Mouse (Mus musculus): ENCODE measurements around the gene Gltpd2.
A peak's percentile ranks its signal among the peaks of the same experiment; 100 is the strongest.
"Not testable (repeated sequence)": the region's sequence is repeated elsewhere in the genome, so short reads cannot be mapped to it uniquely, and the experiment has no call there.

The Gltpd2 gene

GRCm38 (mm10) chr11:70516352-70516751 lies 2.6 kb upstream of the Gltpd2 start:
- DNase-seq (ENCODE audit: low spot score in 2 of 2) = no peak

GRCm38 (mm10) chr11:70518436-70518835 lies 560 bp upstream of the Gltpd2 start:
- DNase-seq (ENCODE audit: low spot score in 2 of 2) = no peak

- no peak for DNase-seq (ENCODE audit: low spot score in 2 of 2)
Measured at GRCm38 (mm10) chr11:70520178-70520769, 1.3 kb downstream of the Gltpd2 start.

- DNase-seq (ENCODE audit: low spot score in 2 of 2) = not testable (repeated sequence)
Measured at GRCm38 (mm10) chr11:70523306-70523989, 4.5 kb downstream of the Gltpd2 start.

- no peak for DNase-seq (ENCODE audit: low spot score in 2 of 2)
Measured at GRCm38 (mm10) chr11:70524782-70525181, 5.8 kb downstream of the Gltpd2 start.

- DNase-seq (ENCODE audit: low spot score in 2 of 2) = peak; percentile 89 to 95
Measured at GRCm38 (mm10) chr11:70525184-70525678, 6.2 kb downstream of the Gltpd2 start, which contains the start of gene Psmb6. TSS of gene Psmb6 (plus strand) at chr11:70525367.

GRCm38 (mm10) chr11:70525726-70526125 lies 6.7 kb downstream of the Gltpd2 start:
- no peak for DNase-seq (ENCODE audit: low spot score in 2 of 2)

GRCm38 (mm10) chr11:70526211-70526610 lies 7.2 kb downstream of the Gltpd2 start:
- DNase-seq (ENCODE audit: low spot score in 2 of 2) = no peak

GRCm38 (mm10) chr11:70528610-70529009 lies 9.6 kb downstream of the Gltpd2 start:
- DNase-seq (ENCODE audit: low spot score in 2 of 2) = no peak

GRCm38 (mm10) chr11:70531065-70531464 lies 12.1 kb downstream of the Gltpd2 start:
- not testable (repeated sequence) for DNase-seq (ENCODE audit: low spot score in 2 of 2)

GRCm38 (mm10) chr11:70532839-70533238 lies 13.8 kb downstream of the Gltpd2 start, which contains the start of gene Gm40193:
TSS of gene Gm40193 (minus strand) at chr11:70532939.
- DNase-seq (ENCODE audit: low spot score in 2 of 2) = no peak

- DNase-seq (ENCODE audit: low spot score in 2 of 2) = no peak
Measured at GRCm38 (mm10) chr11:70539423-70539822, 20.4 kb downstream of the Gltpd2 start.

GRCm38 (mm10) chr11:70539877-70540587 lies 21.0 kb downstream of the Gltpd2 start, which contains the start of gene Pld2:
TSS of gene Pld2 (plus strand) at chr11:70540064.
- peak; percentile 61 to 62 for DNase-seq (ENCODE audit: low spot score in 2 of 2)

- no peak for DNase-seq (ENCODE audit: low spot score in 2 of 2)
Measured at GRCm38 (mm10) chr11:70540928-70541327, 21.9 kb downstream of the Gltpd2 start.

- DNase-seq (ENCODE audit: low spot score in 2 of 2) = no peak
Measured at GRCm38 (mm10) chr11:70541415-70541814, 22.4 kb downstream of the Gltpd2 start.

- DNase-seq (ENCODE audit: low spot score in 2 of 2) = no peak
Measured at GRCm38 (mm10) chr11:70544496-70544895, 25.5 kb downstream of the Gltpd2 start.

GRCm38 (mm10) chr11:70551526-70551925 lies 32.5 kb downstream of the Gltpd2 start:
- no peak for DNase-seq (ENCODE audit: low spot score in 2 of 2)

GRCm38 (mm10) chr11:70553940-70554339 lies 34.9 kb downstream of the Gltpd2 start:
- DNase-seq (ENCODE audit: low spot score in 2 of 2) = no peak

GRCm38 (mm10) chr11:70557545-70557944 lies 38.5 kb downstream of the Gltpd2 start:
- DNase-seq (ENCODE audit: low spot score in 2 of 2) = no peak

GRCm38 (mm10) chr11:70561937-70562286 lies 42.9 kb downstream of the Gltpd2 start:
- no peak for DNase-seq (ENCODE audit: low spot score in 2 of 2)

GRCm38 (mm10) chr11:70562287-70562994 lies 43.4 kb downstream of the Gltpd2 start, which contains the start of gene Mink1:
TSS of gene Mink1 (plus strand) at chr11:70562881.
- peak; percentile 84 to 87 for DNase-seq (ENCODE audit: low spot score in 2 of 2)

- DNase-seq (ENCODE audit: low spot score in 2 of 2) = no peak
Measured at GRCm38 (mm10) chr11:70562995-70563469, 44.0 kb downstream of the Gltpd2 start.

All from right cerebral cortex, postnatal 36 days (tissue).